Mouse (Mus musculus) urinary bladder, postnatal 14 days (tissue): ENCODE data around the gene Lrba.
A peak's percentile ranks its signal among the peaks of the same experiment; 100 is the strongest.

Experiments
- DNase-seq: peaks from one replicate; pipeline ENCODE4 v3.0.0; 2021; ENCODE audit warnings: low spot score

Lrba gene

GRCm38 (mm10) chr3:86759383-86759782 is 534.9 kb downstream of the Lrba start:
- no peak for DNase-seq

- no peak for DNase-seq
Observed at GRCm38 (mm10) chr3:86759834-86760233, 535.4 kb downstream of the Lrba start.

GRCm38 (mm10) chr3:86760474-86760873 is 536.0 kb downstream of the Lrba start:
- DNase-seq = no peak

DNA sequence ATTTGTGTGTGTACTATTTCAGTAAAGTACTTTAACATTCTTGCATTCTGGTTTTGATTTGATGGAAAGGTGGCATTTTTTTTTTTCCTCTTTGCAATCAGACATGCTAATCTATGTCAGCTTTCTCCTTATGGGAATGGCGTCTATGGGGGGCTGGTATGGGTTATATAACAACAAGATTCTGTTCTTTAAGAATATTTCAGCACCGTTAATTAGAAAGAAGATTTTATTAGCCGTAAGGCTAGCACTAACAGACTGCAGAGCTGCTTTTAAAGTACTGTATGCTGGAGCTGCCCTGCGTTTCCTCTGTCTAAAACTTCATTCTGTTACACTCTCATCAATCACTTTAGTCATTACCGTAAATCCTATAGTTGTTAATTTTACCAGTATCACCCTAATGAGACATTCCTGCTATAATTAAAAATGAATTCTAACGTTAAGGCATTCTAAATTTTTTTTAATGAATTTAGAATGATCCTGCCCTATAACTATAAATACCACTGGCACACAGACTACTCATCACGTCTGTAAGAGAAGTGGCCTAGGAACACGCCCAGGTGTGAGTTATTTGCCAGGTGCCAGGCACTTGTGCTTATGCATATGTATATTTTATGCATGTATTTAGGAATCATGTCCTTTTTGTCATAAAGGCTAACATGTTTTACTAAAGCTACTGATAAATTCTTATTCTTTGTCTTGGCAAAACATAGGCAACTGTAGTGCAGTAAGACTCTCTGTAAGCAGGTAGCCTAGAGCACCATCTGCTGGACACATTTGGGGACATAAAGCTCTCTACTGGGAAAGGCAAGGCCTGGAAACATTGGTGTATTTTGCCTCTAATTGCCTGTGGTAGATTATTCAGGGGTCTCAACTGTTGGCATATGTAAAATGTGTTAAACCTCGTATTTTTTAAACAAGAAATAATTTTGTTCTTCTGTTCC is 536.9 kb downstream of the Lrba start:
- peak; percentile 64 for DNase-seq

DNA sequence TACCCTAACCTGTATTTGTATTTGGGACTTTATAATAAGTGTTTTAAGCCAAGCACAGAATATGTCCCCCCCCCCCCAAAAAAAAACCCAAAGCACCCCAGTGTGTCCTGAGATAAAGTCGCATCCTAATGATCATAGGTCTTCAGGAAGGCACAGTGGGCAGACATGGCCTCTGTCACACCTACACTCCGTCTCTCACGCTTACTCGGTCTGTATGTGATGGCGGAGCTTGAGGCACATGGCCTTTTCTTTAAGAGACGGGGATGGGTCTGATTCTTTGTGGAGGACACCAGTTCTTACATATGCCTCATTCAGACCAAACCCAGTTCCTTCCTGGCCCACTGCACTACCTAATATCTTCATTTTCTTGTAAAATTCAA is 537.5 kb downstream of the Lrba start:
- DNase-seq = no peak

DNA sequence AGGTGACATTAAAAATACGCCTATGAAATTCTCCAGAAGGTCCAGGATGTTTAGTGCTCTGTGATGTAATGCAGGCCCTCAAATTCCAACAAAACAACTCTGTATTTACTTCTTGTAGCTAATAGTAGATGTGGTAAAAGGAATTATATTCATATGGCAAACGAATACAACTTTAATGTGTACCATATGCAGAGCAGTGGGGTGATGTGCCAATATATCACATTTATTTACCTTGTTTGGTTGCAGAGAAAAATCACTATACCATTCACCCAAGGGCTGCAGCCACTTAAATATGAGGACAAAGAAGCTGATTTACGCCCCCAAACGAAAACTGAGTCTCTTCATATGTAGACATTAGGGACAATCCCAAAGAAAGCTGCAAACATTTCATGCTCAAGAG is 538.0 kb downstream of the Lrba start:
- DNase-seq = no peak

DNA sequence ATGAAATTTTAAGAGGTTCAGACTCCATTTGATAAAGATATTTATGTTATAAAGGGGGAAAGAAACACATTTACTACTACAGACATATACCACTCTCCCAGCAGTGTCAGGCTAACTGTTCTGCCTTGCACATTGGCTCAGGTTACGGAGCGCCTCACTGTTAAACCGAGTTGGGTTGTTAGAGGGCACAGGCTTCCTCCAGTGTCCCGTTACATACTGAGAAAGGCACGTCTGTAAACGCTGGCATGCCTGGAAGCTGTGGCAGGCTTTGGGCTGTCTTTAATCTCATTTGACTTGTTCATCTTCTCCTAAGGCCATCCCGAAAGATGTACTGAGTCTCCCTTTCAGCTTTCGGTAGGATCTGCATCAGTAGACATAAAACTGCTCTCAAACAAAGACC is 544.1 kb downstream of the Lrba start:
- DNase-seq = no peak

- no peak for DNase-seq
Observed at GRCm38 (mm10) chr3:86768969-86769368, 544.5 kb downstream of the Lrba start.

GRCm38 (mm10) chr3:86774566-86775443 is 550.3 kb downstream of the Lrba start:
- DNase-seq = no peak

- DNase-seq = no peak
Observed at GRCm38 (mm10) chr3:86775444-86775828, 551.0 kb downstream of the Lrba start.

DNA sequence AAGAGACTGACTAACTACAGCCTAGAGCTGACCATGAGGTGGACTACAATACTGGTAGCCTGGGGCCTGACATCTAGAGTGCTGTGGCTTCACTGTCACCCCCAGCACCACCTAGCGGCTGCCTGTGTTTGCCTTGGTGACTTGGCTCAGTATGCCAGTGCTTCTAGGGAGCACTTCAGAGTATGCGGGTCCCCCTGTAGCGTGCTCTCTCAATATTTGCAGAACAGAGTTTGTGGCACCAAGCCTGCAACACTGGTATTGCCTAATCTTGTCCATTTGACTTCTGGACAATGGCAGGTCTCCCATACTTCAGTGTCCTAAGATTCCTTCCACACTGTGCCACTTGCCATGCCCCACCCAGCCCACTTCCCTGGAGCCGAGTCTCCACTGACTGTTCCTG is 555.2 kb downstream of the Lrba start:
- DNase-seq = no peak

GRCm38 (mm10) chr3:86784051-86784450 is 559.6 kb downstream of the Lrba start:
- no peak for DNase-seq

GRCm38 (mm10) chr3:86784930-86785329 is 560.5 kb downstream of the Lrba start:
- no peak for DNase-seq

- no peak for DNase-seq
Observed at GRCm38 (mm10) chr3:86786280-86786679, 561.8 kb downstream of the Lrba start.

DNA sequence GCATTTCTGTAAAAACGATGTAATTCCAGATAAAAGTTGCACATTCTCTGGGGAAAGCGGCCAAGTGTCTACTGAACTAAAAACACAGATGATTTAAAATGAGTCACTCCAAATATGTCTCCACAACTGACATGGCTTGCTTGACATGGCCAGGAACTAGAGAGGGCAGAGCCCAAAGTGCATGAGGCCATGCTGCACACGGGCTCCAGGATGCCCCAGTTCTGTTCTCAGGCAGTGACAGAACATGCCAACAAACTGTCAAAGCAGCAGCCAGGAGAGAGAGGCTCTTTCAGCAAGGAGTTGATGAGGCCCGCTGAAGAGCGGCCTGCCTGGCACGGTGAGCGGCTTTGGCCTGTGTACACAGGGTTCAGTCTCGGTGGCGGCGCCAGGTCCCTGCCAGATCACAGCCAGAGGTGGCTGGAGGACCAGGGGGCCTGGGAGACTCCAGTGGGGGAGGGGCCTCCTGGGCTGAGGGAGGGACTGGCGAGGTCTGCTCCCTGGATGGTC is 562.4 kb downstream of the Lrba start:
- DNase-seq = peak; percentile 57

GRCm38 (mm10) chr3:86787423-86788123 is 563.1 kb downstream of the Lrba start:
- DNase-seq = no peak

DNA sequence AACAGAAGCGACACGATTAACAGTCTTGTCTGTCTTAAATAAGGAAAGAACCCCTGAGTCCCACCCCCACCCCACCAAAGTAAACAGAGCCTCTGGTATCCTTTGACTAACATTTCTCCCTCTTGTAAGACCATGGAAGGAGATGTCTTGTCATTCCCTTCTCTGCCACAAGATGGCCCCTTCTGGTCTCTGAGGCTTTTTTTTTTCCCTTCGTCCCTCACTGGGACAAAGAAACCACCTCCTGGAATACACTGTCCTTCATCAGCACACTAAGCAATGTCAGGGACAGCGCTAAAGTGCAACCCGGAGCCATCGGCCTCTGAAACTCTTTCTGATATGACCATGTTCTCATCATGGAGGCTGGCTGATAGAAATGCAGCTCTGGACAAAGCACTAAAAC is 564.2 kb downstream of the Lrba start:
- peak; percentile 67 for DNase-seq

- no peak for DNase-seq
Observed at GRCm38 (mm10) chr3:86789752-86790151, 565.3 kb downstream of the Lrba start.

- DNase-seq = no peak
Observed at GRCm38 (mm10) chr3:86793264-86793663, 568.8 kb downstream of the Lrba start.

GRCm38 (mm10) chr3:86793720-86794191 is 569.3 kb downstream of the Lrba start:
- no peak for DNase-seq

DNA sequence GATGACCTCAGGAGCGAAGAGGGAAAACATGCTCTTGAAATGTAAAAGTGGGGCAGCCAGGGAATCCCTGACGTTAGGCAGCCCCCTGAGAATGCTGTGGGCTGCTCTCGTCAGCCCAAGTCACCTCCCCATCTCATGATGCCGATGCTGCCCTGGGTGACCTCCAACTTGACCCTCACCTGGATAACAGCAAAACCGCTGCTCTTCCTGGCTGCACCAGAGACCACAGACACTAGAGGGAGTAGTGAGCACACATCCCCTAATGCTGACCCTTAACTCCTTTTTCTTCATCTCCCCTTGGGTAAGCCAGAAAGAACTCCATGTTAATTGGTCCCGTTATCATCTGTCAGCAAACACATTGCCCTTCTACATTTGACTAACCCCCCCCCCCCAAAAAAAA is 572.2 kb downstream of the Lrba start:
- no peak for DNase-seq

DNA sequence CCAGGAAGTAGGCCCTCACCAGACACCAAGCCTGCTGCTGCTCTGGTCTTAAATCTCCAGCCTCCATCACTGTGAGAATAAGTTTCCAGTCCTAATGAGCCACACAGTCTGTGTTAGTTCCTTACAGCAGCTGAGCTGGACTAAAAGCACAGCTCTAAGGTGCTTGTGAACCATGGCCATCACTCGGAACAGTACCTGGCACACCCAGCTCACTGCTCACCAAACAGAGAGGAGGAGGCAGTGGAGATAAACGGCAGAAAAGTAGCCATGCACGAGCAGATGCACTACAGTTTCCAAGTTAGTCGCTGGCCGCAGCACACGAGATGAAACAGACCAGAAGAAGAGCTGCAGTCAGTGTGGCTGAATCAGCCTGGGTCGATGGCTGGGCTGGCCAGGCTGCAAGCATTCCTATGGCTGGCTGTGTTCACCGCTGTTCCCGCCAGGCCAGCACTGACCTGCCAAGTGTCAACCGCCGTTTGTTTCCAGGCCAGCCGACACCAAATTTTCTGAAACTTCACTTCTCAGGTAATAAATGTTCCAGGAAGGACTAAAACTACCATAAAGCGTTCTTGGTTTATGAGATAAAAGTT is 573.5 kb downstream of the Lrba start:
- DNase-seq = no peak
